Mouse (Mus musculus) midbrain, embryonic 13.5 days (tissue): ENCODE measurements around the gene Dnajc8. TPM values are rescaled to one million over a fixed set of nuclear protein-coding genes. Genes with fewer than 3 reads are reported as not detected.
"Not testable (repeated sequence)": the region's sequence is repeated elsewhere in the genome, so short reads cannot be mapped to it uniquely, and the experiment has no call there.

ENCODE experiments used
- ATAC-seq: fragments of 200-750 bp; cut with Nextera tagmentation; 2 replicates; pipeline ENCODE4 v1.8.0; 2017; ENCODE audit warnings: mild to moderate bottlenecking, moderate TSS enrichment, moderate library complexity
- H3K27ac ChIP-seq: fragments of 300-500 bp; sonication (generic); 2 replicates; pipeline ENCODE4 v1.5.1; 2015; ENCODE audit warnings: inconsistent platforms, mild to moderate bottlenecking, moderate library complexity
- H3K27me3 ChIP-seq: fragments of 300-500 bp; sonication (generic); 2 replicates; pipeline ENCODE4 v1.6.1; 2015; ENCODE audit warnings: mild to moderate bottlenecking, inconsistent platforms
- H3K36me3 ChIP-seq: fragments of 300-500 bp; sonication (generic); 2 replicates; pipeline ENCODE4 v1.6.1; 2015; ENCODE audit warnings: mild to moderate bottlenecking, inconsistent platforms
- H3K4me1 ChIP-seq: fragments of 300-500 bp; sonication (generic); replicated peaks from 2 replicates; pipeline ENCODE4 v1.6.1; 2015; ENCODE audit warnings: inconsistent platforms
- H3K4me2 ChIP-seq: fragments of 300-500 bp; sonication (generic); replicated peaks from 2 replicates; pipeline ENCODE4 v1.6.1; 2015; ENCODE audit warnings: moderate library complexity, mild to moderate bottlenecking, inconsistent platforms
- H3K4me3 ChIP-seq: fragments of 300-500 bp; sonication (generic); replicated peaks from 2 replicates; pipeline ENCODE4 v1.5.1; 2015; ENCODE audit warnings: mild to moderate bottlenecking, inconsistent platforms
- H3K9ac ChIP-seq: fragments of 300-500 bp; sonication (generic); replicated peaks from 2 replicates; pipeline ENCODE4 v1.6.1; 2015; ENCODE audit warnings: mild to moderate bottlenecking, inconsistent platforms
- H3K9me3 ChIP-seq: fragments of 300-500 bp; sonication (generic); 2 replicates; pipeline ENCODE4 v1.6.1; 2016; ENCODE audit warnings: mild to moderate bottlenecking, inconsistent platforms
- WGBS: fragments of 180-500 bp; shearing (Covaris S2); methylation state at CpG from one replicate; pipeline ENCODE4 v1.1.7; 2015; 5-methylcytosine and 5-hydroxymethylcytosine counted together
- polyA plus RNA-seq: library from polyadenylated mRNA; unstranded; fragments of >200 nt; fragmentation: Nextera tagmentation; extraction: Ambion mirVana; gene quantifications from 2 replicates; pipeline ENCODE4 v1.2.1, GENCODE M21; 2015

Gene Dnajc8
- polyA plus RNA-seq, 1 experiment from 2014 or later: 158 TPM

GRCm38 (mm10) chr4:132545851-132546250, 10.5 kb downstream of the Dnajc8 start:
- peaks cover 87% of the 10 kb centered on the region for H3K36me3 ChIP-seq
- 44% methylated on average over 8 of the region's 8 CpGs for WGBS

GRCm38 (mm10) chr4:132554221-132554620, 18.9 kb downstream of the Dnajc8 start:
- Histone ChIP-seq H3K4me2 (no peak overlapping the region), H3K9me3 (no peaks in the 10 kb centered on the region), H3K4me1 (no peaks in the 10 kb centered on the region), H3K27ac (no peak overlapping the region), H3K4me3 (no peak overlapping the region), H3K36me3 (peaks cover 54% of the 10 kb centered on the region), H3K27me3 (no peaks in the 10 kb centered on the region), H3K9ac (no peak overlapping the region)
- WGBS: 88% methylated on average over 5 of the region's 5 CpGs
- no peak for ATAC-seq

More at GRCm38 (mm10) chr4:132545851-132546250, 10.5 kb downstream of the Dnajc8 start:
- H3K27ac ChIP-seq: no peak overlapping the region
- no peaks in the 10 kb centered on the region for H3K9me3 ChIP-seq
- no peaks in the 10 kb centered on the region for H3K4me1 ChIP-seq
- no peak overlapping the region for H3K4me2 ChIP-seq
- ATAC-seq: no peak
- H3K27me3 ChIP-seq: no peaks in the 10 kb centered on the region
- H3K9ac ChIP-seq: no peak overlapping the region
- no peak overlapping the region for H3K4me3 ChIP-seq

GRCm38 (mm10) chr4:132554653-132555052, 19.3 kb downstream of the Dnajc8 start:
- Histone ChIP-seq H3K9me3 (no peaks in the 10 kb centered on the region), H3K4me3 (no peak overlapping the region), H3K4me2 (no peak overlapping the region), H3K9ac (no peak overlapping the region), H3K4me1 (no peaks in the 10 kb centered on the region), H3K27ac (no peak overlapping the region), H3K36me3 (peaks cover 50% of the 10 kb centered on the region), H3K27me3 (no peaks in the 10 kb centered on the region)
- 89% methylated on average over 8 of the region's 8 CpGs for WGBS
- no peak for ATAC-seq

GRCm38 (mm10) chr4:132555550-132555949, 20.2 kb downstream of the Dnajc8 start:
- not testable (repeated sequence) for ATAC-seq, H3K27ac ChIP-seq, H3K4me3 ChIP-seq, H3K9me3 ChIP-seq, H3K9ac ChIP-seq, H3K27me3 ChIP-seq, H3K4me1 ChIP-seq, H3K4me2 ChIP-seq
- 92% methylated on average over 7 of the region's 7 CpGs for WGBS
- H3K36me3 ChIP-seq: peaks cover 45% of the 10 kb centered on the region

GRCm38 (mm10) chr4:132563261-132563660, 27.9 kb downstream of the Dnajc8 start:
- no peak for ATAC-seq
- no peaks in the 10 kb centered on the region for H3K9me3 ChIP-seq
- H3K9ac ChIP-seq: no peak overlapping the region
- H3K4me2 ChIP-seq: no peak overlapping the region
- no peaks in the 10 kb centered on the region for H3K36me3 ChIP-seq
- H3K27ac ChIP-seq: no peak overlapping the region; the same call in 1 of the 2 replicates
- 85% methylated on average over 3 of the region's 3 CpGs for WGBS
- H3K4me1 ChIP-seq: no peaks in the 10 kb centered on the region
- no peak overlapping the region for H3K4me3 ChIP-seq
- no peaks in the 10 kb centered on the region for H3K27me3 ChIP-seq

GRCm38 (mm10) chr4:132563965-132564364, 28.6 kb downstream of the Dnajc8 start, which contains the start of gene Ptafr:
Gene Ptafr (plus strand): TSS chr4:132564067.
- no peaks in the 10 kb centered on the region for H3K4me1 ChIP-seq
- no peak for ATAC-seq
- H3K4me2 ChIP-seq: no peak within 1 kb of the TSS
- no peaks in the 10 kb centered on the region for H3K9me3 ChIP-seq
- no peak within 1 kb of the TSS for H3K9ac ChIP-seq
- H3K4me3 ChIP-seq: no peak within 1 kb of the TSS
- H3K36me3 ChIP-seq: no peaks in the 10 kb centered on the region
- 26% methylated on average over 4 of the region's 4 CpGs for WGBS
- H3K27me3 ChIP-seq: no peaks in the 10 kb centered on the region
- H3K27ac ChIP-seq: no peak within 1 kb of the TSS; the same call in 1 of the 2 replicates

- whole genome bisulfite sequencing: 84% methylated on average over 12 of the region's 12 CpGs
- Histone ChIP-seq H3K9ac (no peak overlapping the region), H3K27me3 (no peaks in the 10 kb centered on the region), H3K27ac (no peak overlapping the region), H3K9me3 (no peaks in the 10 kb centered on the region), H3K4me2 (no peak overlapping the region), H3K36me3 (no peaks in the 10 kb centered on the region), H3K4me3 (no peak overlapping the region), H3K4me1 (no peaks in the 10 kb centered on the region)
- ATAC-seq: no peak
Observed at GRCm38 (mm10) chr4:132565089-132565747, 29.9 kb downstream of the Dnajc8 start.

GRCm38 (mm10) chr4:132567361-132567779, 32.0 kb downstream of the Dnajc8 start:
- H3K4me3 ChIP-seq: no peak overlapping the region
- no peak for ATAC-seq
- H3K9me3 ChIP-seq: no peaks in the 10 kb centered on the region
- H3K27ac ChIP-seq: no peak overlapping the region
- no peak overlapping the region for H3K4me2 ChIP-seq
- WGBS: 83% methylated on average over 9 of the region's 9 CpGs
- H3K36me3 ChIP-seq: no peaks in the 10 kb centered on the region
- no peaks in the 10 kb centered on the region for H3K27me3 ChIP-seq
- H3K4me1 ChIP-seq: no peaks in the 10 kb centered on the region
- no peak overlapping the region for H3K9ac ChIP-seq

GRCm38 (mm10) chr4:132569115-132569514, 33.8 kb downstream of the Dnajc8 start:
- no peaks in the 10 kb centered on the region for H3K9me3 ChIP-seq
- H3K4me1 ChIP-seq: no peaks in the 10 kb centered on the region
- no peak overlapping the region for H3K4me3 ChIP-seq
- no peak overlapping the region for H3K4me2 ChIP-seq
- H3K27me3 ChIP-seq: no peaks in the 10 kb centered on the region
- H3K9ac ChIP-seq: no peak overlapping the region
- H3K36me3 ChIP-seq: no peaks in the 10 kb centered on the region
- ATAC-seq: no peak
- WGBS: 86% methylated on average over 5 of the region's 5 CpGs
- H3K27ac ChIP-seq: no peak overlapping the region

GRCm38 (mm10) chr4:132571190-132571589, 35.8 kb downstream of the Dnajc8 start:
- no peak for ATAC-seq
- 84% methylated on average over 9 of the region's 9 CpGs for WGBS
- Histone ChIP-seq H3K27ac (no peak overlapping the region), H3K27me3 (no peaks in the 10 kb centered on the region), H3K4me2 (no peak overlapping the region), H3K4me1 (no peaks in the 10 kb centered on the region), H3K9ac (no peak overlapping the region), H3K36me3 (no peaks in the 10 kb centered on the region), H3K4me3 (no peak overlapping the region), H3K9me3 (no peaks in the 10 kb centered on the region)

GRCm38 (mm10) chr4:132573327-132573726, 38.0 kb downstream of the Dnajc8 start:
- Histone ChIP-seq H3K9me3 (no peaks in the 10 kb centered on the region), H3K36me3 (no peaks in the 10 kb centered on the region), H3K27me3 (no peaks in the 10 kb centered on the region), H3K4me3 (no peak overlapping the region), H3K27ac (no peak overlapping the region), H3K9ac (no peak overlapping the region), H3K4me1 (no peaks in the 10 kb centered on the region), H3K4me2 (no peak overlapping the region)
- 74% methylated on average over 11 of the region's 11 CpGs for WGBS
- ATAC-seq: no peak

- Histone ChIP-seq H3K9ac (no peak overlapping the region), H3K27ac (no peak overlapping the region), H3K27me3 (no peaks in the 10 kb centered on the region), H3K4me1 (no peaks in the 10 kb centered on the region), H3K36me3 (no peaks in the 10 kb centered on the region), H3K9me3 (no peaks in the 10 kb centered on the region), H3K4me3 (no peak overlapping the region), H3K4me2 (no peak overlapping the region)
- 85% methylated on average over 1 of the region's 1 CpGs for WGBS
- no peak for ATAC-seq
Observed at GRCm38 (mm10) chr4:132574809-132575347, 39.5 kb downstream of the Dnajc8 start.

GRCm38 (mm10) chr4:132583781-132584180, 48.4 kb downstream of the Dnajc8 start:
- H3K4me2 ChIP-seq: no peak overlapping the region
- no peak for ATAC-seq
- no peaks in the 10 kb centered on the region for H3K9me3 ChIP-seq
- 62% methylated on average over 3 of the region's 3 CpGs for WGBS
- H3K4me1 ChIP-seq: no peaks in the 10 kb centered on the region
- H3K4me3 ChIP-seq: no peak overlapping the region
- H3K36me3 ChIP-seq: no peaks in the 10 kb centered on the region
- no peak overlapping the region for H3K9ac ChIP-seq
- no peak overlapping the region for H3K27ac ChIP-seq
- no peaks in the 10 kb centered on the region for H3K27me3 ChIP-seq
